Comparison of ENCODE assay signal across 10 mouse cellular contexts in genomic region chr9:66697355-66698140, GRCm38 (mm10). TPM values are rescaled to one million over a fixed set of nuclear protein-coding genes. Genes with fewer than 3 reads are reported as not detected.
DNase-seq lines count a peak whose midpoint lies in the region; ATAC-seq and TF ChIP-seq lines count a peak whose summit lies in the region.
"Had no signal": no experiment of that assay in that cellular context is flagged by ENCODE, and none has a peak within 500 bp of the region (broad histone marks: within the 10 kb centered on the region; RNA-seq: fewer than 3 reads in every experiment).

No protein-coding gene starts in this region.

- no peaks in the 10 kb centered on the region for H3K4me1 ChIP-seq in midbrain, postnatal 0 days (ENCODE audit: insufficient read depth, low read length)
- H3K4me1 ChIP-seq in midbrain, embryonic 13.5 days (replicated peaks) = peaks cover 6% of the 10 kb centered on the region
- H3K4me1 ChIP-seq in kidney, embryonic 16.5 days (ENCODE audit: insufficient read depth, low read length) = peaks cover 10% of the 10 kb centered on the region
- H3K4me1 ChIP-seq in lung, postnatal 0 days (ENCODE audit: insufficient read depth, low read depth, low read length) = no peaks in the 10 kb centered on the region
- H3K4me1 ChIP-seq in hindbrain, embryonic 13.5 days (replicated peaks) = peaks cover 4% of the 10 kb centered on the region; the same call in 1 of the 2 replicates
- H3K4me1 ChIP-seq: hindbrain, embryonic 15.5 days; limb, embryonic 13.5 days had no signal

- TF ChIP-seq EP300 in lung, postnatal 0 days (IDR thresholded peaks at IDR 0.05) = no peak

- WGBS in midbrain, postnatal 0 days = 78% methylated on average over 7 of the region's 7 CpGs
- 81% methylated on average over 7 of the region's 7 CpGs for WGBS in midbrain, embryonic 13.5 days
- WGBS in kidney, embryonic 16.5 days = 61% methylated on average over 7 of the region's 7 CpGs
- 62% methylated on average over 7 of the region's 7 CpGs for WGBS in lung, postnatal 0 days
- 87% methylated on average over 7 of the region's 7 CpGs for WGBS in hindbrain, embryonic 13.5 days

- no peak for ATAC-seq in midbrain, postnatal 0 days (ENCODE audit: low FRiP score)
- ATAC-seq in midbrain, embryonic 13.5 days = no peak
- ATAC-seq in kidney, embryonic 16.5 days (ENCODE audit: low FRiP score, low TSS enrichment) = peak; percentile 98
- peak; percentile 66; the same call in 1 of the 2 replicates for ATAC-seq in lung, postnatal 0 days
- ATAC-seq in hindbrain, embryonic 13.5 days (ENCODE audit: low FRiP score) = no peak
- ATAC-seq in frontal cortex, adult (ENCODE audit: low TSS enrichment) = no peak

- no peaks in the 10 kb centered on the region for H3K9me3 ChIP-seq in midbrain, postnatal 0 days (ENCODE audit: low read length)
- H3K9me3 ChIP-seq in midbrain, embryonic 13.5 days = no peaks in the 10 kb centered on the region
- H3K9me3 ChIP-seq in kidney, embryonic 16.5 days (ENCODE audit: low read length) = no peaks in the 10 kb centered on the region
- H3K9me3 ChIP-seq in lung, postnatal 0 days (ENCODE audit: low read length) = no peaks in the 10 kb centered on the region
- H3K9me3 ChIP-seq in hindbrain, embryonic 13.5 days = no peaks in the 10 kb centered on the region
- H3K9me3 ChIP-seq: hindbrain, embryonic 15.5 days; limb, embryonic 13.5 days had no signal

- H3K27me3 ChIP-seq in midbrain, postnatal 0 days (ENCODE audit: insufficient read depth, low read length) = no peaks in the 10 kb centered on the region
- H3K27me3 ChIP-seq in midbrain, embryonic 13.5 days = no peaks in the 10 kb centered on the region
- H3K27me3 ChIP-seq in kidney, embryonic 16.5 days (ENCODE audit: insufficient read depth, low read length) = no peaks in the 10 kb centered on the region
- no peaks in the 10 kb centered on the region for H3K27me3 ChIP-seq in lung, postnatal 0 days (replicated peaks; ENCODE audit: insufficient read depth, low read length)
- no peaks in the 10 kb centered on the region for H3K27me3 ChIP-seq in hindbrain, embryonic 13.5 days
- H3K27me3 ChIP-seq: hindbrain, embryonic 15.5 days; limb, embryonic 13.5 days had no signal

- no peak overlapping the region for H3K27ac ChIP-seq in midbrain, postnatal 0 days (ENCODE audit: low read depth, low read length)
- no peak overlapping the region for H3K27ac ChIP-seq in midbrain, embryonic 13.5 days
- H3K27ac ChIP-seq in kidney, embryonic 16.5 days (ENCODE audit: low read length) = peak overlapping the region; percentile 64
- no peak overlapping the region for H3K27ac ChIP-seq in lung, postnatal 0 days (ENCODE audit: low read length)
- no peak overlapping the region for H3K27ac ChIP-seq in hindbrain, embryonic 13.5 days
- H3K27ac ChIP-seq: hindbrain, embryonic 15.5 days; limb, embryonic 13.5 days had no signal

- H3K4me2 ChIP-seq in midbrain, postnatal 0 days (ENCODE audit: low read depth, low read length, poor library complexity, severe bottlenecking) = no peak overlapping the region
- no peak overlapping the region for H3K4me2 ChIP-seq in midbrain, embryonic 13.5 days (replicated peaks)
- no peak overlapping the region for H3K4me2 ChIP-seq in kidney, embryonic 16.5 days (replicated peaks; ENCODE audit: low read depth, low read length)
- no peak overlapping the region for H3K4me2 ChIP-seq in lung, postnatal 0 days (replicated peaks; ENCODE audit: low read depth, low read length)
- H3K4me2 ChIP-seq in hindbrain, embryonic 13.5 days = no peak overlapping the region
- H3K4me2 ChIP-seq: hindbrain, embryonic 15.5 days; limb, embryonic 13.5 days had no signal

- no peak overlapping the region for H3K9ac ChIP-seq in midbrain, postnatal 0 days (replicated peaks; ENCODE audit: low read length, poor library complexity, severe bottlenecking)
- H3K9ac ChIP-seq in midbrain, embryonic 13.5 days (replicated peaks) = no peak overlapping the region
- no peak overlapping the region for H3K9ac ChIP-seq in kidney, embryonic 16.5 days (replicated peaks; ENCODE audit: low read length)
- no peak overlapping the region for H3K9ac ChIP-seq in lung, postnatal 0 days (replicated peaks; ENCODE audit: low read depth)
- H3K9ac ChIP-seq in hindbrain, embryonic 13.5 days = no peak overlapping the region
- H3K9ac ChIP-seq: hindbrain, embryonic 15.5 days; limb, embryonic 13.5 days had no signal

- H3K4me3 ChIP-seq in midbrain, postnatal 0 days (ENCODE audit: low read depth, low read length) = no peak overlapping the region
- H3K4me3 ChIP-seq in midbrain, embryonic 13.5 days (replicated peaks) = no peak overlapping the region
- no peak overlapping the region for H3K4me3 ChIP-seq in kidney, embryonic 16.5 days (ENCODE audit: low read length)
- H3K4me3 ChIP-seq in lung, postnatal 0 days (ENCODE audit: low read depth, low read length) = no peak overlapping the region
- no peak overlapping the region for H3K4me3 ChIP-seq in hindbrain, embryonic 13.5 days
- H3K4me3 ChIP-seq: hindbrain, embryonic 15.5 days; limb, embryonic 13.5 days had no signal

- H3K36me3 ChIP-seq in midbrain, postnatal 0 days (ENCODE audit: insufficient read depth, low read length) = no peaks in the 10 kb centered on the region
- H3K36me3 ChIP-seq in midbrain, embryonic 13.5 days = no peaks in the 10 kb centered on the region
- H3K36me3 ChIP-seq in kidney, embryonic 16.5 days (ENCODE audit: insufficient read depth, low read length) = no peaks in the 10 kb centered on the region
- H3K36me3 ChIP-seq in lung, postnatal 0 days (ENCODE audit: insufficient read depth, low read length) = no peaks in the 10 kb centered on the region
- H3K36me3 ChIP-seq in hindbrain, embryonic 13.5 days = no peaks in the 10 kb centered on the region
- H3K36me3 ChIP-seq: hindbrain, embryonic 15.5 days; limb, embryonic 13.5 days had no signal

- peak; percentile 59 for TF ChIP-seq CTCF in midbrain, postnatal 0 days (IDR thresholded peaks at IDR 0.05)
- no peak for TF ChIP-seq CTCF in lung, postnatal 0 days (IDR thresholded peaks at IDR 0.05)

- DNase-seq in midbrain, postnatal 0 days (ENCODE audit: low spot score) = no peak
- DNase-seq in lung, postnatal 0 days (ENCODE audit: low spot score) = peak; percentile 45
- no peak for DNase-seq in left cerebral cortex, adult 9 months (ENCODE audit: low spot score in 2 of 2)
- DNase-seq in spleen, postnatal 4 days (ENCODE audit: low spot score in 2 of 2) = no peak

RNA-seq across cellular contexts. Expression of gene Car12, which starts 15.9 kb away (rescaled TPM):
- 2.8 and 6.6 TPM in 2 replicates for total RNA-seq in midbrain, postnatal 0 days (2014; rRNA removed)
- polyA plus RNA-seq in midbrain, postnatal 0 days (2015; fragmentation: Nextera tagmentation; extraction: Ambion mirVana) = 0.32 and 0.79 TPM in 2 replicates
- polyA plus RNA-seq in midbrain, embryonic 13.5 days (2015; fragmentation: Nextera tagmentation; extraction: Ambion mirVana) = 1.1 and 1.3 TPM in 2 replicates
- 27.7 and 30.7 TPM in 2 replicates for polyA plus RNA-seq in kidney, embryonic 16.5 days (2015; fragmentation: Nextera tagmentation; extraction: Ambion mirVana)
- polyA plus RNA-seq in lung, postnatal 0 days (2015; fragmentation: Nextera tagmentation; extraction: Ambion mirVana) = 0.24 and 0.35 TPM in 2 replicates
- polyA plus RNA-seq in hindbrain, embryonic 13.5 days (2015; fragmentation: Nextera tagmentation; extraction: Ambion mirVana) = 3.3 and 6.4 TPM in 2 replicates

Comparison
In these comparisons a context has a peak if more than half of its experiments do, and no peak if none do; other contexts are left out.
1. ATAC-seq: peak in kidney, embryonic 16.5 days (single experiment) and lung, postnatal 0 days (single experiment); none in midbrain, postnatal 0 days (single experiment), midbrain, embryonic 13.5 days (single experiment), hindbrain, embryonic 13.5 days (single experiment) and frontal cortex, adult (single experiment).